ENCODE assay signal across 23 mouse cellular contexts in genomic region chr5:106819630-106820029, GRCm38 (mm10).
DNase-seq lines count a peak whose midpoint lies in the region; ATAC-seq and TF ChIP-seq lines count a peak whose summit lies in the region.
"Had no signal": no experiment of that assay in that cellular context is flagged by ENCODE, and none has a peak within 500 bp of the region (broad histone marks: within the 10 kb centered on the region; RNA-seq: fewer than 3 reads in every experiment).

No protein-coding gene starts in this region.

- 85% methylated on average over 8 of the region's 8 CpGs for WGBS in neural tube, embryonic 13.5 days

- TF ChIP-seq POLR2A in testis, adult 2 months (IDR thresholded peaks at IDR 0.05; ENCODE audit: control insufficient read depth, low read depth, low read length) = no peak

- DNase-seq in neural tube, embryonic 10.5 days (ENCODE audit: extremely low spot score, low spot score) = no peak
- no peak for DNase-seq in testis, postnatal 14 days (ENCODE audit: low spot score)
- DNase-seq in left cerebral cortex, adult 18-20 months (ENCODE audit: low spot score in 2 of 2) = no peak
- DNase-seq: adrenal gland, adult 8-10 months; adrenal gland, postnatal 14 days; adrenal gland, postnatal 36 days; B cell, adult 2 months; cerebellum, adult 11-12 months; cerebellum, adult 2 months; cerebellum, adult 9-10 months; cerebellum, postnatal 10 days; cerebellum, postnatal 25 days had no signal

- H3K9ac ChIP-seq in neural tube, embryonic 13.5 days = no peak overlapping the region
- H3K9ac ChIP-seq: embryonic facial prominence, embryonic 12.5 days; forebrain, embryonic 13.5 days had no signal

- H3K4me2 ChIP-seq in neural tube, embryonic 13.5 days = no peak overlapping the region
- H3K4me2 ChIP-seq: embryonic facial prominence, embryonic 12.5 days; forebrain, embryonic 13.5 days had no signal

- H3K4me3 ChIP-seq in megakaryocyte, embryonic 14.5 days (replicated peaks) = peak overlapping the region; percentile 12
- no peak overlapping the region for H3K4me3 ChIP-seq in neural tube, embryonic 13.5 days
- H3K4me3 ChIP-seq in testis, adult 2 months (ENCODE audit: control insufficient read depth, low read depth, low read length) = no peak overlapping the region
- H3K4me3 ChIP-seq: embryonic facial prominence, embryonic 10.5 days; embryonic facial prominence, embryonic 12.5 days; forebrain, embryonic 13.5 days had no signal

- no peak for ATAC-seq in megakaryocyte, adult 5-6 weeks (ENCODE audit: poor library complexity, severe bottlenecking)
- no peak for ATAC-seq in neural tube, embryonic 13.5 days (ENCODE audit: low read depth)
- ATAC-seq: activated CD4-positive, CD25-positive, alpha-beta regulatory T cell, adult 4 months; CD4-positive, CD25-positive, alpha-beta regulatory T cell, adult 4 months; forebrain, embryonic 13.5 days; Patski had no signal

- H3K36me3 ChIP-seq in megakaryocyte, embryonic 14.5 days (replicated peaks; ENCODE audit: low read length) = no peaks in the 10 kb centered on the region
- no peaks in the 10 kb centered on the region for H3K36me3 ChIP-seq in neural tube, embryonic 13.5 days
- no peaks in the 10 kb centered on the region for H3K36me3 ChIP-seq in testis, adult 2 months (ENCODE audit: control insufficient read depth, insufficient read depth, low read length)
- H3K36me3 ChIP-seq: embryonic facial prominence, embryonic 10.5 days; embryonic facial prominence, embryonic 12.5 days; G1E had no signal

- H3K9me3 ChIP-seq in megakaryocyte, embryonic 14.5 days = no peaks in the 10 kb centered on the region
- no peaks in the 10 kb centered on the region for H3K9me3 ChIP-seq in neural tube, embryonic 13.5 days
- H3K9me3 ChIP-seq: embryonic facial prominence, embryonic 10.5 days; embryonic facial prominence, embryonic 12.5 days; forebrain, embryonic 13.5 days; G1E had no signal

- TF ChIP-seq CTCF in testis, adult 2 months (IDR thresholded peaks at IDR 0.05; ENCODE audit: control insufficient read depth, insufficient read depth, insufficient replicate concordance, low read depth, low read length) = no peak

- peaks cover 44% of the 10 kb centered on the region for H3K4me1 ChIP-seq in megakaryocyte, embryonic 14.5 days
- peaks cover 12% of the 10 kb centered on the region for H3K4me1 ChIP-seq in neural tube, embryonic 13.5 days (replicated peaks)
- H3K4me1 ChIP-seq in testis, adult 2 months (ENCODE audit: control insufficient read depth, insufficient read depth, low read length) = peaks cover 4% of the 10 kb centered on the region; the same call in 1 of the 2 replicates
- H3K4me1 ChIP-seq: embryonic facial prominence, embryonic 10.5 days; embryonic facial prominence, embryonic 12.5 days had no signal

- H3K27me3 ChIP-seq in megakaryocyte, embryonic 14.5 days (replicated peaks) = peaks cover 26% of the 10 kb centered on the region
- peaks cover 13% of the 10 kb centered on the region for H3K27me3 ChIP-seq in neural tube, embryonic 13.5 days
- no peaks in the 10 kb centered on the region for H3K27me3 ChIP-seq in testis, adult 2 months (ENCODE audit: control insufficient read depth, insufficient read depth, low read length)

- 0 out of 2 replicates have a peak overlapping the region, but pooled peaks have one; percentile 1 for H3K27ac ChIP-seq in neural tube, embryonic 13.5 days (replicated peaks)
- H3K27ac ChIP-seq in testis, adult 2 months (ENCODE audit: control insufficient read depth, insufficient read depth, low read depth, low read length) = peak overlapping the region; percentile 40; the same call in 1 of the 2 replicates
- H3K27ac ChIP-seq: embryonic facial prominence, embryonic 10.5 days; embryonic facial prominence, embryonic 12.5 days; forebrain, embryonic 13.5 days had no signal
